Mouse (Mus musculus): ENCODE measurements at regions not wholly inside any gene's neighbourhood (a gene's known extent, or its start where the extent isn't known, plus 50 kb on each side); places are given as distances from the start of the nearest gene placed in this dataset.

DNA sequence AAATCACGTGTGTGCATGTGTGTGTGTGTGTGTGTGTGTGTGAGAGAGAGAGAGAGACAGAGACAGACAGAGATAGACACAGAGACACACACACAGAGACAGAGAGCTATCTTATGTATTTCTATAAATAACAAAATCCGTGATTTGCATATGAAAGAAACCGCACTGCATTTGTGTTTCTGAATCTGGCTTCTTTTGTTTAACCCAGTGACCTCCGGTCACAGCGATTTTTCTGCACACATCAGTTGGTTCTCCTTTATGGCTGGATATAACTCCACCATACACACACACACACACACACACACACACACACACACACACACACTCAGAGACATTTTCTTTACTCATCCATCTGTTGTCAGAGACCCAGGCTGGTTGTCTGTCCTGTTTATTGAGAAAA lies 58.2 kb upstream of the Lhx8 start:
- no peak for DNase-seq (ENCODE audit: low read depth, low spot score)

DNA sequence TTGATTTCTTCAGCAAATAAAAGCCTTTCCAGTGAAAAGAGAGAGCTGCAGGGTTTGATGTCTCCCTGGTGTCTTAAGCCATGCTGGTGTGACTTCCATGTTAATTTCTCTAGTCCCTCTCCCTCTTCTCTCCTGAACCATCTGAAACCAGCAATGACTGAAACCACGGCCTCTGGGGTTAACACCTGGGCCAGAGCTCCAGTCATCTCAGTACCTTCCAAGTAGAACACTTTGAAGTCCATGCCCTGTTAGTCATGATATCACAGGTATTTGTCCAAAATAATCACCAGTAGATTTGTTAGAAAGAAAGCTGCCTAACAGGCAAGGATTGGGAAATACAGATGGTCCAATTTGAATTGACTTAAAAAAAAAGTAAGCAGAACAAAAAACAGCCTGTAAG lies 56.8 kb upstream of the Lhx8 start:
- DNase-seq (ENCODE audit: low read depth, low spot score), result no peak

DNA sequence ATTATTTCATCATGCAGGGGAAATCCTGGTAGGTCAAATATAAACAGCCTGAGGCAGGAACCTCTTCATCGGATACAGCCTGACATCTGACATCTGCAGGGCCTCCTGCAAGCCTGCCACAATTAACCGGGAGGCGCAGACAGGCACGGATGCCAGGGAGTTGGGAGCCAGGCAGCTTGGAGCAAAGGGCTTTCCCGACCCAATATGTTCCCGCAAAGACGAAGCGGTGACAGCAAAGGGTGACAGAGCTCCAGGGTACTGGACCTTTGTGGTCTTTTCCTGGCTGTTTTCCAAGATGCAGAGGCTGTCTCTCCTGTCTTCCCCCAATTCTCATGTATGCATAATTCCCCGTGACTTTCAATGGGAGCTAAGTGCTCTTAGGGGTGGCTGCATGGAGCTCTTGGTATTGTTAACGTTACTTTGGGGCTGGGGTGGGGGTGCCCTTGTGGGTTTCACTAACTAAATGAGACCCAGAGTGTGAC lies 55.4 kb upstream of the Lhx8 start:
- no peak for DNase-seq (ENCODE audit: low read depth, low spot score)

DNA sequence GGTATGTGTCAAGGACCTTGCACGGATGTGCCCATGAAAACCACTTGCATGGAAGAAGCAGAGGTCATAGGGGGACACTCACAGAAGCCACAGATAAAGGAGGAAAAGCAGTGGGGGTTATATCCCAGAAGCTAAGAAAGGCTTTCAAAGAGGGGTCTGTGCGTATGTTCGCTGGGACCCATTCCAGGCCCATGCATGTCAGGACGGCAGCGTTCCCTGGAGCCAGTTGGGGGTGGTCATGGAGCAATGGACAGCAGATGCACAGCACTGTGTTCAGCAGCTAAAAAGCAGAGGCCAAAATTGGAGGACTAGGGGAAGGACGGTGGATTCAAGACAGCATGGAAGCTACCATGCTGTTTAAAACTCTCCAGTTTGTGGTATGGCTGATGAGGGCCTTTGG lies 52.4 kb upstream of the Lhx8 start:
- DNase-seq (ENCODE audit: low read depth, low spot score), result no peak

DNA sequence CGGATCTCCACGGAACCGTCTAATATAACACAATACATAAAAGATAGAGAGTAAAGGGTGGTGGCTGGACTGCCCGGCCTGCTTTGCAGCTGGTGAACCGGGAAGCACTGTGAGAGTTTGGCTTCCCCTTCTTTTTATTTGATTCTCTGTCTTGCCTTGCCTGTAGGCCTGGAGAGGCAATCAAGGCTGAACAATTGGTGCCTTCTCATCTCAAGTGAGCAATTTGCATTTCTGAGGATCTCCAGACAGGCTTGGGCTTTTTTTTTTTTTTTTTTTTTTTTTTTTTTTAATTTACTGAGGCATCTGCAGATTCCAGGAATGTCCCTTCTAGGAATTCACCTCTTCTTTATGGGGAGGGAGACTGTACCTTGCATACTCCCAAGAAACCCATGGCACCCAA lies 51.1 kb upstream of the Lhx8 start:
- no peak for DNase-seq (ENCODE audit: low read depth, low spot score)

Data from CD4-positive, CD25-positive, alpha-beta regulatory T cell, adult 2 months (primary cell).